Comparison of ENCODE assay signal across 10 mouse cellular contexts in genomic region chr9:69467310-69467939, GRCm38 (mm10). TPM values are rescaled to one million over a fixed set of nuclear protein-coding genes. Genes with fewer than 3 reads are reported as not detected.
DNase-seq lines count a peak whose midpoint lies in the region; ATAC-seq and TF ChIP-seq lines count a peak whose summit lies in the region.
"Had no signal": no experiment of that assay in that cellular context is flagged by ENCODE, and none has a peak within 500 bp of the region (broad histone marks: within the 10 kb centered on the region; RNA-seq: fewer than 3 reads in every experiment).

No protein-coding gene starts in this region.

- peak overlapping the region; percentile 52 for H3K27ac ChIP-seq in heart, embryonic 16.5 days (ENCODE audit: low read length)
- H3K27ac ChIP-seq in ES-E14 (ENCODE audit: insufficient read depth, low read depth, low read length, poor library complexity, severe bottlenecking) = no peak overlapping the region
- 0 out of 2 replicates have a peak overlapping the region, but pooled peaks have one; percentile 25 for H3K27ac ChIP-seq in embryonic facial prominence, embryonic 11.5 days (replicated peaks; ENCODE audit: low read depth, low read length)
- H3K27ac ChIP-seq in limb, embryonic 11.5 days (replicated peaks; ENCODE audit: low read depth, low read length) = no peak overlapping the region

- intact Hi-C loops in left cerebral cortex, postnatal 4 days (cut with DNase I) = no loop called here

- in situ Hi-C loops in ES-E14 (cut with MboI; ENCODE audit: low sequenced_read_pairs in 2 of 2, unreplicated experiment in 2 of 2) = no loop called here

- peaks cover 30% of the 10 kb centered on the region for H3K36me3 ChIP-seq in heart, embryonic 16.5 days (ENCODE audit: control insufficient read depth, insufficient read depth)
- H3K36me3 ChIP-seq in ES-E14 (ENCODE audit: control insufficient read depth, insufficient read depth, low read length, poor library complexity, severe bottlenecking) = peaks cover 2% of the 10 kb centered on the region; the same call in 1 of the 2 replicates
- no peaks in the 10 kb centered on the region for H3K36me3 ChIP-seq in embryonic facial prominence, embryonic 11.5 days (replicated peaks; ENCODE audit: control insufficient read depth, insufficient read depth, low read depth, low read length)
- no peaks in the 10 kb centered on the region; the same call in 1 of the 2 replicates for H3K36me3 ChIP-seq in limb, embryonic 11.5 days (ENCODE audit: control insufficient read depth, insufficient read depth, low read length)

- H3K9ac ChIP-seq in heart, embryonic 16.5 days (ENCODE audit: low read length) = no peak overlapping the region
- H3K9ac ChIP-seq in ES-E14 (ENCODE audit: insufficient read depth, low read depth, low read length, poor library complexity, severe bottlenecking) = no peak overlapping the region
- H3K9ac ChIP-seq in embryonic facial prominence, embryonic 11.5 days (replicated peaks; ENCODE audit: low read length) = no peak overlapping the region
- H3K9ac ChIP-seq in limb, embryonic 11.5 days (ENCODE audit: low read length) = no peak overlapping the region

- H3K4me3 ChIP-seq in heart, embryonic 16.5 days (ENCODE audit: low read length) = no peak overlapping the region
- no peak overlapping the region for H3K4me3 ChIP-seq in ES-E14 (ENCODE audit: insufficient read depth in 1 of 2, low read depth in 1 of 2, low read length in 2 of 2, poor library complexity in 1 of 2, severe bottlenecking in 1 of 2)
- no peak overlapping the region for H3K4me3 ChIP-seq in embryonic facial prominence, embryonic 11.5 days (ENCODE audit: low read depth, low read length)
- H3K4me3 ChIP-seq in limb, embryonic 11.5 days (ENCODE audit: low read depth, low read length) = no peak overlapping the region

- ATAC-seq in heart, embryonic 16.5 days (replicated peaks; ENCODE audit: extremely low read depth, insufficient read depth, low FRiP score) = no peak
- peak; percentile 22; the same call in 1 of the 2 replicates for ATAC-seq in embryonic facial prominence, embryonic 11.5 days (replicated peaks; ENCODE audit: insufficient number of reproducible peaks, low FRiP score, low TSS enrichment, low read depth)
- ATAC-seq in limb, embryonic 11.5 days (ENCODE audit: insufficient number of reproducible peaks, low FRiP score, low TSS enrichment, low read depth) = peak; percentile 14; the same call in 1 of the 2 replicates

- DNase-seq in heart, adult 8-10 months (ENCODE audit: low spot score) = no peak
- DNase-seq in ES-E14 (ENCODE audit: low read depth, low spot score) = no peak
- DNase-seq in embryonic facial prominence, embryonic 11.5 days (ENCODE audit: low spot score) = peak; percentile 43
- DNase-seq in limb, embryonic 11.5 days (ENCODE audit: low spot score) = no peak
- no peak for DNase-seq in left cerebral cortex, postnatal 4 days
- no peak for DNase-seq in frontal cortex, postnatal 10 days (ENCODE audit: low spot score in 2 of 2)
- no peak for DNase-seq in cerebellum, adult 8-10 months
- DNase-seq: lung, adult 18-20 months had no signal

- 50% methylated on average over 10 of the region's 10 CpGs for WGBS in heart, embryonic 16.5 days
- WGBS in embryonic facial prominence, embryonic 11.5 days = 53% methylated on average over 10 of the region's 10 CpGs
- WGBS in limb, embryonic 11.5 days = 76% methylated on average over 10 of the region's 10 CpGs

- H3K9me3 ChIP-seq in heart, embryonic 16.5 days (replicated peaks; ENCODE audit: control insufficient read depth, low read length) = no peaks in the 10 kb centered on the region
- H3K9me3 ChIP-seq in ES-E14 (ENCODE audit: control insufficient read depth, insufficient read depth, low read depth, low read length) = no peaks in the 10 kb centered on the region
- H3K9me3 ChIP-seq in embryonic facial prominence, embryonic 11.5 days (replicated peaks; ENCODE audit: control insufficient read depth, low read length) = no peaks in the 10 kb centered on the region
- no peaks in the 10 kb centered on the region for H3K9me3 ChIP-seq in limb, embryonic 11.5 days (ENCODE audit: control insufficient read depth, low read length)
- H3K9me3 ChIP-seq: G1E had no signal

- no peaks in the 10 kb centered on the region for H3K27me3 ChIP-seq in heart, embryonic 16.5 days (ENCODE audit: control insufficient read depth, insufficient read depth, low read length)
- H3K27me3 ChIP-seq in embryonic facial prominence, embryonic 11.5 days (ENCODE audit: control insufficient read depth, insufficient read depth, low read length) = no peaks in the 10 kb centered on the region
- no peaks in the 10 kb centered on the region for H3K27me3 ChIP-seq in limb, embryonic 11.5 days (ENCODE audit: control insufficient read depth, insufficient read depth, low read length)

- peaks cover 69% of the 10 kb centered on the region for H3K4me1 ChIP-seq in heart, embryonic 16.5 days (ENCODE audit: control insufficient read depth, insufficient read depth, low read length)
- H3K4me1 ChIP-seq in ES-E14 (ENCODE audit: control insufficient read depth in 2 of 2, insufficient read depth in 2 of 2, low read length in 2 of 2, poor library complexity in 1 of 2) = peaks cover 2 to 11% of the 10 kb centered on the region in 2 experiments; a peak in 3 of 4 replicates
- peaks cover 10% of the 10 kb centered on the region for H3K4me1 ChIP-seq in embryonic facial prominence, embryonic 11.5 days (ENCODE audit: control insufficient read depth, insufficient read depth, low read length)
- peaks cover 40% of the 10 kb centered on the region for H3K4me1 ChIP-seq in limb, embryonic 11.5 days (ENCODE audit: control insufficient read depth, insufficient read depth, low read length)

- H3K4me2 ChIP-seq in heart, embryonic 16.5 days (ENCODE audit: low read depth, low read length) = no peak overlapping the region
- H3K4me2 ChIP-seq in embryonic facial prominence, embryonic 11.5 days (ENCODE audit: low read depth, low read length) = no peak overlapping the region
- H3K4me2 ChIP-seq in limb, embryonic 11.5 days (ENCODE audit: low read depth, severe bottlenecking) = no peak overlapping the region

TF ChIP-seq in ES-E14, 5 proteins besides CTCF, POLR2A, EP300 and RAD21:
- no peak for TF ChIP-seq HCFC1 (IDR thresholded peaks at IDR 0.05; ENCODE audit: borderline replicate concordance, insufficient read depth, low read length)
- TF ChIP-seq CHD2 (IDR thresholded peaks at IDR 0.05; ENCODE audit: low read depth, low read length) = no peak
- no peak for TF ChIP-seq ZNF384 (IDR thresholded peaks at IDR 0.05; ENCODE audit: low read depth, low read length)
- peak; percentile 43; the same call in 1 of the 2 replicates for TF ChIP-seq MAFK (IDR thresholded peaks at IDR 0.05; ENCODE audit: insufficient read depth, low read depth, low read length)

RNA-seq across cellular contexts. Expression of gene Anxa2, which starts 14.0 kb away (rescaled TPM):
- 622 and 705 TPM in 2 replicates for polyA plus RNA-seq in heart, embryonic 16.5 days (2015; fragmentation: Nextera tagmentation; extraction: Ambion mirVana)
- 10 to 100 TPM; 48.1 to 87.1 (median 65.2) TPM for total RNA-seq in heart, adult 8-10 months (2022)
- total RNA-seq in ES-E14 (2012; rRNA removed) = 170 and 344 TPM in 2 replicates
- 288 and 316 TPM in 2 replicates for polyA plus RNA-seq in embryonic facial prominence, embryonic 11.5 days (2014; fragmentation: Nextera tagmentation; extraction: Ambion mirVana)
- polyA plus RNA-seq in limb, embryonic 11.5 days (2014; fragmentation: Nextera tagmentation; extraction: Ambion mirVana) = 146 and 153 TPM in 2 replicates
- 10 to 100 TPM; 23.2 to 24.1 TPM for total RNA-seq in left cerebral cortex, postnatal 4 days (2021)

Comparison
In these comparisons a context has a peak if more than half of its experiments do, and no peak if none do; other contexts are left out.
1. H3K27ac ChIP-seq: peak in heart, embryonic 16.5 days (single experiment) and embryonic facial prominence, embryonic 11.5 days (single experiment); none in ES-E14 (single experiment) and limb, embryonic 11.5 days (single experiment).